Mouse (Mus musculus): ENCODE measurements around the gene Zfp157. TPM values are rescaled to one million over a fixed set of nuclear protein-coding genes. Genes with fewer than 3 reads are reported as not detected.
A peak's percentile ranks its signal among the peaks of the same experiment; 100 is the strongest.
"Not testable (repeated sequence)": the region's sequence is repeated elsewhere in the genome, so short reads cannot be mapped to it uniquely, and the experiment has no call there.

The Zfp157 gene
- 34.5 and 45.1 TPM in 2 replicates for polyA plus RNA-seq (2016; fragmentation: Nextera tagmentation; extraction: Ambion mirVana)

- Histone ChIP-seq H3K4me3 (peak within 1 kb of the TSS; percentile 66), H3K4me1 (peaks cover 15% of the 10 kb centered on the region), H3K9me3 (replicated peaks) (no peaks in the 10 kb centered on the region), H3K27me3 (ENCODE audit: low read depth, poor library complexity, severe bottlenecking) (no peaks in the 10 kb centered on the region), H3K27ac (peak within 1 kb of the TSS; percentile 91), H3K36me3 (peaks cover 38% of the 10 kb centered on the region)
- peak; percentile 86 for DNase-seq (ENCODE audit: low spot score)
- WGBS: under 1% methylated on average over 49 of the region's 49 CpGs
Observed at GRCm38 (mm10) chr5:138441286-138442194, at the start of gene Zfp157. Zfp157 (plus strand) TSS chr5:138441468.

DNA sequence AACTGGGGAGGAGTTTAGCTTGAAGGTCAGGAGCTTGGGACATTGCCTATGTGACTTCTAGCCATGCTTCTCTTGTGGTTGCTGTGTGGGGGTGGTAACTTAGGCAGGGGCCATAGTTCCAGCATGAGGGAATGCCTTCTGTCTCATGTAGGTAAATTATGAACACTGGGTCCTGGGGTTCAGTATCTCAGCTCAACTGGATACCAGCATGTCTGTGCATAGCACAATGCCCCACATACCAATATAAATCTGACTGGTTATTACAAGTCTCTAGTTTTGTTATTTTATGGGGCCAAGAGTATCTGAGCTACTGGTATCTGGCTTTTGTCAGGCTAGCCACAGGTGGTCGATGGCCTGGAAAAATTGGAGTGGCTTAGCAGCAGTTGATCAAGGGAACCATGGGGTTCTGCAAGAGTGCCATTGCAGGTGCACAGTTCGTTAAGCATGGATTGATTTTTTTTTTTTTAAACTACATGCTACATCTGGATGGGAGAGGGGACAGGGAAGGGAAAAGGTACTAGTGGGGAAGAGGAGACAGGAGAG is 43.4 kb upstream of the Zfp157 start:
- Histone ChIP-seq H3K4me3 (no peak overlapping the region), H3K27ac (no peak overlapping the region), H3K27me3 (ENCODE audit: low read depth, poor library complexity, severe bottlenecking) (no peaks in the 10 kb centered on the region), H3K36me3 (no peaks in the 10 kb centered on the region), H3K4me1 (no peaks in the 10 kb centered on the region), H3K9me3 (replicated peaks) (no peaks in the 10 kb centered on the region)
- WGBS: 49% methylated on average over 2 of the region's 2 CpGs
- DNase-seq (ENCODE audit: low spot score): no peak

DNA sequence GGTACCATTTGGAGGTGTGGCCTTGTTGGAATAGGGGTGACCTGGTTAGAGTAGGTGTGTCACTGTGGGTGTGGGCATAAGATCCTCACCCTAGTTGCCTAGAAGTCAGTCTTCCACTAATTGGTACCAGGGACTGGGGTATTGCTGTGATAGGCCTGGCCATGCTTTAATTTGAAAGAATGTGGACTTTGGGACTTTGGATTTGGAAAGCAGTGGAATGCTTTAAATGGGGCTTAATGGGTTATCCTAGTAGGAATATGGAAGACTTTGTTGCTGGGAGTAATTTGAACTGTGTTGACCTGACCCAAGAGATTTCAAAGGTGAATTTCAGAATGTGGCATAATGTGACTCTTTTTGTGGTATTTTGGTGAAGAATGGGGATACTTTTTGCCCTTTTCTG is 40.8 kb upstream of the Zfp157 start:
- H3K4me1 ChIP-seq; H3K4me3 ChIP-seq; DNase-seq (ENCODE audit: low spot score); H3K27ac ChIP-seq; H3K27me3 ChIP-seq (ENCODE audit: low read depth, poor library complexity, severe bottlenecking); H3K9me3 ChIP-seq (replicated peaks); H3K36me3 ChIP-seq: not testable (repeated sequence)

GRCm38 (mm10) chr5:138458371-138458770 is 17.1 kb downstream of the Zfp157 start:
- WGBS: 97% methylated on average over 4 of the region's 4 CpGs
- Histone ChIP-seq H3K4me1 (no peaks in the 10 kb centered on the region), H3K27ac (no peak overlapping the region), H3K27me3 (ENCODE audit: low read depth, poor library complexity, severe bottlenecking) (no peaks in the 10 kb centered on the region), H3K9me3 (replicated peaks) (peaks cover 23% of the 10 kb centered on the region), H3K4me3 (no peak overlapping the region), H3K36me3 (peaks cover 81% of the 10 kb centered on the region)
- DNase-seq (ENCODE audit: low spot score): no peak

DNA sequence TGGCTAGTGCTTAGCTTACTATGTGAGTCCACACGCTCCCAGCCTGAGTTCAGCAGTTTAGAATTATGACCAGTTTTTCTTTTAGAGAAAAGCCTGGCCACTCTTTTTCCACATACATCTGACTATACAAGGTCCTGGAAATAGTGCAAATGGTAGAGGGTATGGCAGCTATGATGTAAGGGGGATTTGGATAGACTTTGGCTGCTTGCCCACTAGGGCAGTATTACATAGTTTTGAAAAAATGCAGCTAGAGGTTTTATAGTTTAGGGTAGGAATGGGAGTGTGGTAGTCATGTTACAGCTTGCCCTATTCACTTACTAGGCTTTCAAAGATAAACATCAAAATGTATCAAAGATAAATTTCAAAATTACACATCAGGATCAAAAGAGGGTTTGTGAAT is 17.8 kb downstream of the Zfp157 start:
- H3K36me3 ChIP-seq: peaks cover 74% of the 10 kb centered on the region
- H3K9me3 ChIP-seq (replicated peaks): peaks cover 23% of the 10 kb centered on the region
- no peaks in the 10 kb centered on the region for H3K27me3 ChIP-seq (ENCODE audit: low read depth, poor library complexity, severe bottlenecking)
- 100% methylated on average over 1 of the region's 1 CpGs for WGBS
- H3K4me3 ChIP-seq: no peak overlapping the region
- H3K4me1 ChIP-seq: no peaks in the 10 kb centered on the region
- H3K27ac ChIP-seq: no peak overlapping the region
- DNase-seq (ENCODE audit: low spot score): no peak

GRCm38 (mm10) chr5:138473601-138474000 is 32.3 kb downstream of the Zfp157 start:
- Histone ChIP-seq H3K36me3 (no peaks in the 10 kb centered on the region), H3K4me1 (no peaks in the 10 kb centered on the region), H3K4me3 (no peak overlapping the region), H3K27ac (no peak overlapping the region), H3K27me3 (ENCODE audit: low read depth, poor library complexity, severe bottlenecking) (no peaks in the 10 kb centered on the region), H3K9me3 (replicated peaks) (0 out of 2 replicates have a peak, but pooled peaks cover under 1% of the 10 kb centered on the region)
- 30% methylated on average over 6 of the region's 6 CpGs for WGBS
- peak; percentile 69 for DNase-seq (ENCODE audit: low spot score)

DNA sequence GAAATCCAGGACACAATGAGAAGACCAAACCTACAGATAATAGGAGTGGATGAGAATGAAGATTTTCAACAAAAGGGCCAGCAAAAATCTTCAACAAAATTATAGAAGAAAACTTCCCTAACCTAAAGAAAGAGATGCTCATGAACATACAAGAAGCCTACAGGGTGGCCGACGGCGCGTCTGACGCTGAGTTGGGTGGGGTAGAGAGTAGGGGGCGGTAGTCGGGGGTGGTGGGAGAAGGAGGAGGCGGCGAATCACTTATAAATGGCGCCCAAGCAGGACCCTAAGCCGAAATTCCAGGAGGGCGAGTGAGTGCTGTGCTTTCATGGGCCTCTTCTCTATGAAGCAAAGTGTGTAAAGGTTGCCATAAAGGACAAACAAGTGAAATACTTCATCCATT is 63.3 kb downstream of the Zfp157 start:
- H3K36me3 ChIP-seq; H3K4me3 ChIP-seq; DNase-seq (ENCODE audit: low spot score); H3K4me1 ChIP-seq; H3K27me3 ChIP-seq (ENCODE audit: low read depth, poor library complexity, severe bottlenecking); H3K9me3 ChIP-seq (replicated peaks); H3K27ac ChIP-seq: not testable (repeated sequence)
- 98% methylated on average over 12 of the region's 12 CpGs for WGBS

Other genes starting within 250 kb of the Zfp157 start
- gene Mblac1, start 247.2 kb upstream of the Zfp157 start, polyA plus RNA-seq (2016; fragmentation: Nextera tagmentation; extraction: Ambion mirVana): 6.6 and 9.5 TPM in 2 replicates
- not detected in 2 replicates for gene Nxpe5, start 215.6 kb upstream of the Zfp157 start, polyA plus RNA-seq (2016; fragmentation: Nextera tagmentation; extraction: Ambion mirVana)
- gene Lamtor4, start 186.0 kb upstream of the Zfp157 start, polyA plus RNA-seq (2016; fragmentation: Nextera tagmentation; extraction: Ambion mirVana): 35.4 and 39.7 TPM in 2 replicates
- 5.4 and 6.3 TPM in 2 replicates for gene BC037034, start 177.4 kb upstream of the Zfp157 start, polyA plus RNA-seq (2016; fragmentation: Nextera tagmentation; extraction: Ambion mirVana)
- 3.3 and 3.7 TPM in 2 replicates for gene Gal3st4, start 168.6 kb upstream of the Zfp157 start, polyA plus RNA-seq (2016; fragmentation: Nextera tagmentation; extraction: Ambion mirVana)
- gene Gm43720, start 161.5 kb upstream of the Zfp157 start, polyA plus RNA-seq (2016; fragmentation: Nextera tagmentation; extraction: Ambion mirVana): 0.08 and 0.18 TPM in 2 replicates
- gene Gpc2, start 161.5 kb upstream of the Zfp157 start, polyA plus RNA-seq (2016; fragmentation: Nextera tagmentation; extraction: Ambion mirVana): 36.5 and 54.3 TPM in 2 replicates
- 4.7 and 6.7 TPM in 2 replicates for gene Stag3, start 161.2 kb upstream of the Zfp157 start, polyA plus RNA-seq (2016; fragmentation: Nextera tagmentation; extraction: Ambion mirVana)
- gene Pvrig, start 99.5 kb upstream of the Zfp157 start, polyA plus RNA-seq (2016; fragmentation: Nextera tagmentation; extraction: Ambion mirVana): not detected in 2 replicates
- not detected in 2 replicates for gene 1700123K08Rik, start 123.2 kb downstream of the Zfp157 start, polyA plus RNA-seq (2016; fragmentation: Nextera tagmentation; extraction: Ambion mirVana)
- 58.4 and 70.5 TPM in 2 replicates for gene Zfp68, start 178.3 kb downstream of the Zfp157 start, polyA plus RNA-seq (2016; fragmentation: Nextera tagmentation; extraction: Ambion mirVana)
- gene A430033K04Rik, start 181.4 kb downstream of the Zfp157 start, polyA plus RNA-seq (2016; fragmentation: Nextera tagmentation; extraction: Ambion mirVana): 9.3 and 13.4 TPM in 2 replicates